Mouse (Mus musculus) lung, postnatal 10 days (tissue): ENCODE data around the gene Hipk3.
A peak's percentile ranks its signal among the peaks of the same experiment; 100 is the strongest.

ENCODE experiments used
- DNase-seq: peaks from one replicate; pipeline ENCODE4 v3.0.0; 2021

The Hipk3 gene

GRCm38 (mm10) chr2:104470536-104470935 is 23.7 kb downstream of the Hipk3 start:
- no peak for DNase-seq

GRCm38 (mm10) chr2:104468419-104468818 is 25.8 kb downstream of the Hipk3 start:
- no peak for DNase-seq

- no peak for DNase-seq
Observed at GRCm38 (mm10) chr2:104466908-104467616, 27.2 kb downstream of the Hipk3 start.

GRCm38 (mm10) chr2:104465639-104466430 is 28.4 kb downstream of the Hipk3 start:
- DNase-seq = no peak

- no peak for DNase-seq
Observed at GRCm38 (mm10) chr2:104460021-104460420, 34.2 kb downstream of the Hipk3 start.

- DNase-seq = no peak
Observed at GRCm38 (mm10) chr2:104458569-104459332, 35.5 kb downstream of the Hipk3 start.

- DNase-seq = no peak
Observed at GRCm38 (mm10) chr2:104457106-104457505, 37.1 kb downstream of the Hipk3 start.

- DNase-seq = no peak
Observed at GRCm38 (mm10) chr2:104450685-104451084, 43.6 kb downstream of the Hipk3 start.

GRCm38 (mm10) chr2:104449191-104449590 is 45.1 kb downstream of the Hipk3 start:
- DNase-seq = no peak

GRCm38 (mm10) chr2:104448201-104448600 is 46.0 kb downstream of the Hipk3 start:
- no peak for DNase-seq

GRCm38 (mm10) chr2:104446016-104446415 is 48.2 kb downstream of the Hipk3 start:
- DNase-seq = no peak

- DNase-seq = peak; percentile 75
Observed at GRCm38 (mm10) chr2:104444776-104445175, 49.5 kb downstream of the Hipk3 start.

- DNase-seq = no peak
Observed at GRCm38 (mm10) chr2:104442341-104442740, 51.9 kb downstream of the Hipk3 start.

GRCm38 (mm10) chr2:104436226-104436625 is 58.0 kb downstream of the Hipk3 start:
- no peak for DNase-seq

GRCm38 (mm10) chr2:104431067-104431466 is 63.2 kb downstream of the Hipk3 start:
- DNase-seq = no peak

GRCm38 (mm10) chr2:104430566-104430965 is 63.7 kb downstream of the Hipk3 start:
- DNase-seq = no peak

GRCm38 (mm10) chr2:104426112-104426511 is 68.1 kb downstream of the Hipk3 start:
- no peak for DNase-seq

- peak; percentile 10 for DNase-seq
Observed at GRCm38 (mm10) chr2:104422230-104422629, 72.0 kb downstream of the Hipk3 start.

GRCm38 (mm10) chr2:104420805-104421204 is 73.4 kb downstream of the Hipk3 start:
- DNase-seq = no peak

GRCm38 (mm10) chr2:104419999-104420398 is 74.2 kb downstream of the Hipk3 start:
- no peak for DNase-seq

GRCm38 (mm10) chr2:104419411-104419810 is 74.8 kb downstream of the Hipk3 start:
- no peak for DNase-seq

GRCm38 (mm10) chr2:104413011-104413410 is 81.2 kb downstream of the Hipk3 start:
- no peak for DNase-seq

GRCm38 (mm10) chr2:104412496-104412895 is 81.8 kb downstream of the Hipk3 start:
- no peak for DNase-seq
